ENCODE assay signal across 12 mouse cellular contexts in the genomic region with DNA sequence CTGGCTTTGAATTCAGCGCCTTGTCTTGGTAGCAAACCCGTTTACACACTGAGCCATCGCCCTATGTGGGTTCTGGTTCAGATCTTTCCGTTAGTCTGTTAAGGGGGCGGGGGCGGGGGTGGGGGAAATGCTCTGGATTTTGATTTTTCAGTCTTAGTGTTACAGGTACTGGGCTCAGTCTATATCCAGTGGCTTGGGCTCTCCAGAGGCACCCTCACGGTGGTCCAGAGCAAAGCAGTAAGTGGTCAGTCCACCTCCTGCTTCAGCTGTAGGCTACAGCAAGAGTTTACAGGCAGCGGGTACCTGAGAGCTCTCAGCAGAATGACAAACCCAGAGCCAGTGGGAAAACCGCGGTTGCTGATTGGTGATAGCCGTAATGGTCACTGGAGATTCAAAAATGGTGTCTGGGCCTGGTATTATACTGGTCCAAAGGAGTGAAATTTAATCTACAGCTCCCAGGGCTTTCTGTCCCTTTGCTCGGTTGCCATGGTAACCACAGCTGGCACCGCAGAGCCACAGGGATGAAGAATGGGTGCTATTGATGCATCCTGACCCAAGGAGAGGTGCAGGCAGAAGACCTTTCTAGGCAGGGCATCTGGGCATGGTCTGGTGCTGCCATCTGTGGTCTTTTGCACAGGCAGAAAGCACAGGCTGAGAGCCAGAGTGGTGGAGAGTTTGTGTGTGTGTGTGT. TPM values are rescaled to one million over a fixed set of nuclear protein-coding genes. Genes with fewer than 3 reads are reported as not detected.
DNase-seq lines count a peak whose midpoint lies in the region; ATAC-seq and TF ChIP-seq lines count a peak whose summit lies in the region.
"Had no signal": no experiment of that assay in that cellular context is flagged by ENCODE, and none has a peak within 500 bp of the region (broad histone marks: within the 10 kb centered on the region; RNA-seq: fewer than 3 reads in every experiment).

No protein-coding gene starts in this region.

- peaks cover 20% of the 10 kb centered on the region for H3K4me1 ChIP-seq in forebrain, embryonic 11.5 days (replicated peaks; ENCODE audit: control insufficient read depth, insufficient read depth, low read length)
- H3K4me1 ChIP-seq in neural tube, embryonic 13.5 days (replicated peaks): peaks cover 38% of the 10 kb centered on the region

- peaks cover 3% of the 10 kb centered on the region; the same call in 1 of the 2 replicates for H3K27me3 ChIP-seq in forebrain, embryonic 11.5 days (ENCODE audit: control insufficient read depth, insufficient read depth, low read length)
- 0 out of 2 replicates have a peak, but pooled peaks cover 6% of the 10 kb centered on the region for H3K27me3 ChIP-seq in neural tube, embryonic 13.5 days
- H3K27me3 ChIP-seq: embryonic facial prominence, embryonic 12.5 days; lung, embryonic 15.5 days had no signal

- TF ChIP-seq CTCF in layer of hippocampus, adult 2 months (conservative IDR thresholded peaks at IDR 0.05): 0 out of 2 replicates have a peak, but pooled peaks have one; percentile 7

- H3K36me3 ChIP-seq in forebrain, embryonic 11.5 days (ENCODE audit: control insufficient read depth, insufficient read depth, low read length): no peaks in the 10 kb centered on the region
- no peaks in the 10 kb centered on the region for H3K36me3 ChIP-seq in neural tube, embryonic 13.5 days
- H3K36me3 ChIP-seq: embryonic facial prominence, embryonic 12.5 days; heart, embryonic 10.5 days; lung, embryonic 15.5 days had no signal

- H3K27ac ChIP-seq in forebrain, embryonic 11.5 days (ENCODE audit: low read depth, low read length): peak overlapping the region; percentile 2
- H3K27ac ChIP-seq in layer of hippocampus, adult 2 months: peak overlapping the region; percentile 43; the same call in 1 of the 2 replicates
- H3K27ac ChIP-seq in neural tube, embryonic 13.5 days (replicated peaks): peak overlapping the region; percentile 82
- H3K27ac ChIP-seq: heart, embryonic 10.5 days; lung, embryonic 15.5 days had no signal

- no peak overlapping the region for H3K4me2 ChIP-seq in forebrain, embryonic 11.5 days (ENCODE audit: low read depth, low read length, severe bottlenecking)
- peak overlapping the region; percentile 5; the same call in 1 of the 2 replicates for H3K4me2 ChIP-seq in neural tube, embryonic 13.5 days
- H3K4me2 ChIP-seq: embryonic facial prominence, embryonic 12.5 days; lung, embryonic 15.5 days had no signal

- no peak overlapping the region for H3K4me3 ChIP-seq in forebrain, embryonic 11.5 days (ENCODE audit: low read depth, low read length)
- H3K4me3 ChIP-seq in layer of hippocampus, adult 2 months: no peak overlapping the region
- H3K4me3 ChIP-seq in neural tube, embryonic 13.5 days: no peak overlapping the region
- H3K4me3 ChIP-seq: embryonic facial prominence, embryonic 12.5 days; heart, embryonic 10.5 days; lung, embryonic 15.5 days had no signal

- peak; percentile 58 for ATAC-seq in forebrain, embryonic 11.5 days (replicated peaks; ENCODE audit: low FRiP score)
- peak; percentile 78 for ATAC-seq in neural tube, embryonic 13.5 days (ENCODE audit: low read depth)
- no peak for ATAC-seq in activated CD4-positive, CD25-positive, alpha-beta regulatory T cell, adult 4 months

- DNase-seq in retina, postnatal 1 day: peak; percentile 72
- DNase-seq in retina, embryonic 14.5 days (ENCODE audit: low spot score): no peak
- DNase-seq in forebrain, embryonic 11.5 days (ENCODE audit: low spot score): no peak
- DNase-seq in layer of hippocampus, adult 2 months (ENCODE audit: low spot score in 2 of 2): peak in 1 of 2 experiments; percentile 16
- DNase-seq in adipocyte (ENCODE audit: low spot score): no peak
- DNase-seq in kidney, adult 18-20 months: no peak
- DNase-seq: kidney, postnatal 36 days had no signal

- no peak overlapping the region for H3K9ac ChIP-seq in forebrain, embryonic 11.5 days (ENCODE audit: low read length)
- 0 out of 2 replicates have a peak overlapping the region, but pooled peaks have one; percentile 49 for H3K9ac ChIP-seq in neural tube, embryonic 13.5 days
- H3K9ac ChIP-seq: embryonic facial prominence, embryonic 12.5 days; lung, embryonic 15.5 days had no signal

- no peaks in the 10 kb centered on the region for H3K9me3 ChIP-seq in forebrain, embryonic 11.5 days (ENCODE audit: control insufficient read depth, low read length)
- no peaks in the 10 kb centered on the region for H3K9me3 ChIP-seq in neural tube, embryonic 13.5 days
- H3K9me3 ChIP-seq: embryonic facial prominence, embryonic 12.5 days; heart, embryonic 10.5 days; lung, embryonic 15.5 days had no signal

- 56% methylated on average over 13 of the region's 13 CpGs for whole genome bisulfite sequencing in forebrain, embryonic 11.5 days
- 51% methylated on average over 13 of the region's 13 CpGs for WGBS in neural tube, embryonic 13.5 days

RNA-seq across cellular contexts. Expression of a gene that starts 17.5 kb away (rescaled TPM):
- 4.1 and 4.3 TPM in 2 replicates for polyA plus RNA-seq in forebrain, embryonic 11.5 days (2014; fragmentation: Nextera tagmentation; extraction: Ambion mirVana)
- 1 to 10 TPM; 2.5 to 3.1 TPM for total RNA-seq in layer of hippocampus, adult 2 months (2021)
- polyA plus RNA-seq in neural tube, embryonic 13.5 days (2015; fragmentation: Nextera tagmentation; extraction: Ambion mirVana): 8.6 and 8.8 TPM in 2 replicates
- polyA plus RNA-seq in activated CD4-positive, CD25-positive, alpha-beta regulatory T cell, adult 4 months (2017; shearing (Covaris generic)): under 1 TPM in 1 of 2 experiments, not detected in 1; 0.25 TPM

RNA-seq across cellular contexts. Expression of a gene that starts 23.8 kb away (rescaled TPM):
- polyA plus RNA-seq in forebrain, embryonic 11.5 days (2014; fragmentation: Nextera tagmentation; extraction: Ambion mirVana): 1.1 and 1.6 TPM in 2 replicates
- not detected for total RNA-seq in layer of hippocampus, adult 2 months (2021)
- polyA plus RNA-seq in neural tube, embryonic 13.5 days (2015; fragmentation: Nextera tagmentation; extraction: Ambion mirVana): 1.9 and 2.6 TPM in 2 replicates
- polyA plus RNA-seq in activated CD4-positive, CD25-positive, alpha-beta regulatory T cell, adult 4 months (2017; shearing (Covaris generic)): under 1 TPM in 1 of 2 experiments, not detected in 1; 0.58 TPM

RNA-seq across cellular contexts. Expression of a gene that starts 51.5 kb away (rescaled TPM):
- 9.4 and 10.2 TPM in 2 replicates for polyA plus RNA-seq in forebrain, embryonic 11.5 days (2014; fragmentation: Nextera tagmentation; extraction: Ambion mirVana)
- total RNA-seq in layer of hippocampus, adult 2 months (2021): 1 to 10 TPM in 1 of 2 experiments, under 1 TPM in 1; 0.74 to 1.5 TPM
- polyA plus RNA-seq in neural tube, embryonic 13.5 days (2015; fragmentation: Nextera tagmentation; extraction: Ambion mirVana): 2.5 and 3.3 TPM in 2 replicates
- 10 to 100 TPM; 22.0 to 34.6 TPM for polyA plus RNA-seq in activated CD4-positive, CD25-positive, alpha-beta regulatory T cell, adult 4 months (2017; shearing (Covaris generic))

Comparison
In these comparisons a context has a peak if more than half of its experiments do, and no peak if none do; other contexts are left out.
1. H3K27ac ChIP-seq: peak in every context shown above with its lines; median percentile 82 in neural tube, embryonic 13.5 days; 43 in layer of hippocampus, adult 2 months; 2 in forebrain, embryonic 11.5 days.